Mouse (Mus musculus) CH12.LX (cell line): ENCODE data around the gene Kdm2b. TPM values are rescaled to one million over a fixed set of nuclear protein-coding genes. Genes with fewer than 3 reads are reported as not detected.

Source experiments
- DNase-seq: peaks from one replicate; pipeline ENCODE4 v3.0.0-alpha.2; 2013; ENCODE audit errors: extremely low read depth
- H3K27ac ChIP-seq: 2 replicates; pipeline ENCODE4 v1.5.1; 2012; ENCODE audit warnings: low read depth, mild to moderate bottlenecking, control low read depth, moderate library complexity; ENCODE audit not compliant: insufficient read depth
- H3K27me3 ChIP-seq: replicated peaks from 2 replicates; pipeline ENCODE3; 2012; ENCODE audit warnings: inconsistent platforms
- H3K36me3 ChIP-seq, 2 experiments: replicated peaks in 1 of 2; 2 replicates each; pipeline versions ENCODE3 to v1.6.1; 2012; ENCODE audit warnings: inconsistent platforms in 1 of 2, low read length in 1 of 2, mild to moderate bottlenecking in 1 of 2, mixed read lengths in 1 of 2, moderate library complexity in 1 of 2; ENCODE audit not compliant: control insufficient read depth in 1 of 2, insufficient read depth in 1 of 2
- H3K4me1 ChIP-seq, 2 experiments: 2 replicates each; pipeline ENCODE4 v1.6.1; 2012; ENCODE audit warnings: inconsistent platforms in 1 of 2, moderate library complexity in 1 of 2; ENCODE audit not compliant: insufficient read depth in 2 of 2, control insufficient read depth in 1 of 2
- H3K4me2 ChIP-seq: 2 replicates; pipeline ENCODE4 v1.6.1; 2012; ENCODE audit warnings: low read depth, mild to moderate bottlenecking, control low read depth; ENCODE audit not compliant: poor library complexity, insufficient read depth, severe bottlenecking
- H3K4me3 ChIP-seq, 3 experiments: fragments of 150-350 bp in 1 of 3; sonication (generic) in 1 of 3; replicated peaks in 1 of 3; 2 replicates each; pipeline versions ENCODE3 to v1.5.1; 2011 to 2012; ENCODE audit warnings: low read depth in 2 of 3, low read length in 2 of 3, mild to moderate bottlenecking in 2 of 3, moderate library complexity in 2 of 3, control low read depth in 1 of 3, improper control_type of control experiment in 1 of 3, inconsistent platforms in 1 of 3, mixed read lengths in 1 of 3; ENCODE audit not compliant: poor library complexity in 1 of 3
- H3K79me2 ChIP-seq: replicated peaks from 2 replicates; pipeline ENCODE4 v1.6.1; 2012; ENCODE audit warnings: mild to moderate bottlenecking, moderate library complexity; ENCODE audit not compliant: control insufficient read depth, poor library complexity, insufficient read depth, severe bottlenecking; ENCODE audit errors: extremely low read depth
- H3K9ac ChIP-seq: 2 replicates; pipeline ENCODE4 v1.6.1; 2012; ENCODE audit warnings: low read depth, mild to moderate bottlenecking, control low read depth, moderate library complexity; ENCODE audit not compliant: insufficient read depth
- H3K9me3 ChIP-seq: replicated peaks from 2 replicates; pipeline ENCODE3; 2012; ENCODE audit warnings: low read length, inconsistent platforms, mixed read lengths
- ELF1 ChIP-seq: IDR thresholded peaks from 2 replicates; pipeline ENCODE4 v1.6.1; 2014; ENCODE audit warnings: low read depth, mild to moderate bottlenecking, inconsistent platforms, low read length, improper control_type of control experiment
- EP300 ChIP-seq: IDR thresholded peaks from 2 replicates; pipeline ENCODE4 v1.6.1; 2011; ENCODE audit warnings: low read length, improper control_type of control experiment
- IRF4 ChIP-seq: IDR thresholded peaks from 2 replicates; pipeline ENCODE4 v1.6.1; 2014; ENCODE audit warnings: low read depth, mild to moderate bottlenecking, inconsistent platforms, low read length, improper control_type of control experiment
- JUND ChIP-seq: conservative IDR thresholded peaks from 2 replicates; pipeline ENCODE4 v1.6.1; 2011; ENCODE audit warnings: low read depth, low read length, improper control_type of control experiment
- KAT2A ChIP-seq: IDR thresholded peaks from 2 replicates; pipeline ENCODE4 v1.6.1; 2012; ENCODE audit warnings: low read length, improper control_type of control experiment, inconsistent platforms; ENCODE audit not compliant: insufficient replicate concordance
- MAFK ChIP-seq: IDR thresholded peaks from 2 replicates; pipeline ENCODE4 v1.6.1; 2011; ENCODE audit warnings: low read length, improper control_type of control experiment; ENCODE audit not compliant: insufficient replicate concordance
- MAX ChIP-seq: IDR thresholded peaks from 2 replicates; pipeline ENCODE4 v1.6.1; 2011; ENCODE audit warnings: low read length, improper control_type of control experiment
- MEF2A ChIP-seq: IDR thresholded peaks from 2 replicates; pipeline ENCODE4 v1.6.1; 2014; ENCODE audit warnings: low read depth, mild to moderate bottlenecking, inconsistent platforms, low read length, improper control_type of control experiment, borderline replicate concordance
- MXI1 ChIP-seq: IDR thresholded peaks from 2 replicates; pipeline ENCODE4 v1.6.1; 2011; ENCODE audit warnings: mild to moderate bottlenecking, low read depth, low read length, improper control_type of control experiment
- PAX5 ChIP-seq: IDR thresholded peaks from 2 replicates; pipeline ENCODE4 v1.6.1; 2012; ENCODE audit warnings: low read length, inconsistent platforms, mixed read lengths
- POLR2A ChIP-seq: IDR thresholded peaks from 2 replicates; pipeline ENCODE4 v1.6.1; 2011; ENCODE audit warnings: low read depth, mild to moderate bottlenecking, improper control_type of control experiment, low read length
- SMC3 ChIP-seq: IDR thresholded peaks from 2 replicates; pipeline ENCODE4 v1.6.1; 2011; ENCODE audit warnings: low read depth, low read length, improper control_type of control experiment
- TBP ChIP-seq: conservative IDR thresholded peaks from 2 replicates; pipeline ENCODE4 v1.6.1; 2011; ENCODE audit warnings: low read depth, low read length, improper control_type of control experiment
- TCF12 ChIP-seq: IDR thresholded peaks from 2 replicates; pipeline ENCODE4 v1.6.1; 2014; ENCODE audit warnings: low read depth, mild to moderate bottlenecking, inconsistent platforms, low read length, improper control_type of control experiment
- UBTF ChIP-seq: IDR thresholded peaks from 2 replicates; pipeline ENCODE4 v1.6.1; 2012; ENCODE audit warnings: low read depth, mild to moderate bottlenecking, inconsistent platforms, low read length, improper control_type of control experiment, moderate library complexity
- USF1 ChIP-seq: IDR thresholded peaks from 2 replicates; pipeline ENCODE4 v1.6.1; 2014; ENCODE audit warnings: low read depth, mild to moderate bottlenecking, inconsistent platforms, low read length, improper control_type of control experiment
- USF2 ChIP-seq: conservative IDR thresholded peaks from 2 replicates; pipeline ENCODE4 v1.6.1; 2011; ENCODE audit warnings: low read depth, low read length, improper control_type of control experiment
- dilution Hi-C: fragments of 300-500 bp; cut with MboI; formaldehyde crosslinking; loops from 2 replicates; pipeline ENCODE4 v1.14.3; 2020; ENCODE audit warnings: low sequenced_read_pairs; ENCODE audit not compliant: extremely low pct_unique_long_range_greater_than_20kb, extremely low pct_ligation_motif_present
- in situ Hi-C: fragments of 300-500 bp; cut with MboI; formaldehyde crosslinking; loops from 3 replicates; pipeline ENCODE4 v1.14.3; 2019; ENCODE audit warnings: low sequenced_read_pairs, low pct_ligation_motif_present, low pct_unique_long_range_greater_than_20kb, mixed read lengths
- polyA plus RNA-seq: library from polyadenylated mRNA; unstranded; fragments of >175 nt; gene quantifications from 2 replicates; pipeline ENCODE4 v1.2.1, GENCODE M21; 2012; ENCODE audit warnings: low read depth; ENCODE audit not compliant: insufficient read length
- total RNA-seq, 2 experiments: library from RNA; depleted of rRNA; stranded (reverse); fragments of 300-350 nt in 1 of 2; fragments of >200 nt in 1 of 2; gene quantifications; 2 replicates each; pipeline ENCODE4 v1.2.3; 2012 to 2014

Gene Kdm2b
- total and polyA plus RNA-seq, 3 experiments: 69.3 to 138 (median 80.1) TPM

DNA sequence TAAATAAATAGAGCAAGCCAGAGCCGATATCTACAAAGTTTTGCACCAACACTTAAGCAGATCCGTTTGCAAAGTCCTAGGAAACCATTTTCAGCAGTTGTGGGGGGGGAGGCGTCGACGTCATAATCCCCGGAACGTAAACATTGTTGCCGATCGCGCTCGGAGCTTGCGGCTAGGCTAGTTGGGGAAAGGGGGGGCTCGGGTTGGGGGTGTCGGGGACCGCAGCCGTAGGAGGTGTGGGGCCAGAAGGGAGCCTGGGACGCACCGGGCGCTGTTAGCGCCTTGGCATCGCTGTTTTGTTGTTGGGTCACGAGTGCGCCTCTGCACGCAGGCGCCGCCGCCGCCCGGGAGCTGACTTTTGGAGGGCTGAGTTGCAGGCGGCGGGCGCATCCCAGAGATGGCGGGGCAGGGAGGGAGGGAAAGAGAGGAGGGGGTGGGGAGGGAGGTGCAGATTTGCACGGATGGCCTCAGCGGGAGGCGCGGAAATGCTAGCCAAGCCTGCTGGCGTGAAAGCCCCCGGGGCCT, 560 bp downstream of the Kdm2b start (continued):
- TF ChIP-seq SMC3 (no peak), MEF2A (no peak), JUND (no peak), USF1 (peak; percentile 52), MAFK (no peak), KAT2A (no peak), TBP (no peak), POLR2A (0 out of 2 replicates have a peak, but pooled peaks have one; percentile 9), PAX5 (no peak), IRF4 (0 out of 2 replicates have a peak, but pooled peaks have one; percentile 39), TCF12 (no peak), MXI1 (peak; percentile 79), ELF1 (0 out of 2 replicates have a peak, but pooled peaks have one; percentile 14)

DNA sequence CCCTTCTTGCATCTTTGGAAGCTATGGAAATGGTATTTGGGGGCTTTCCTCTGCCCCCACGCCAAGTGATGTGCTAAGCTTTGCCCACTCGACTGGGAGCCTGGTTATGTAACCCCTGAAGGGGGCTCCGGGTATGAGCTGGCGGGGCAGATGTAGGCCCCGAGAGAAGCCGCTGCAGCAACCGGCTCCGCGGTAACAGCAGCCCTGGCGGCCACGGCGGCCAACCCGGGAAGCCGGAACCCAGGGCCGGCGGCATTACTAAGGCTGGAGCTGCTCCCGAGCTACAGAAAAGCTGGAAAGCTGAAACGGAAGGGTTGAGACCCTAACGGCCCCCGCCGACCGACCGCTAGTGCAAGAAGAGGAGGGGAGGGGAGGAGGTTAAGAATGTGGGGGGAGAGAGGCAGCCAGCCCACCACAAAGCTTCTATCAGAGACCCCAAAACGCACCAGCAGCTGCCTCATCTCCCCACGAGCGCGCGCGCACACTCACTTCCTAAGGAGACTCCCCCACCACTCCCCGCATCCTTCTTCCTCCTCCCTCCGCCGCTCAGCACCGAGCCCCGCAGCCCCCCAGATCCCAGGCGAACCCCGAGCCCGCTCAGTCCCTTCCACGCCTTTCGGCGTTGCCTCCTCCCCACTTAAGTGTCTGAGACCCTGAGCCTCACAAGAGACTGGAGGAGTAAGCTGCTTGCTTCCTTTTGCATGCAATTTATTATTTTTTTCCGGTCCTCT, 1.4 kb downstream of the Kdm2b start:
- no peak for DNase-seq
- peaks cover 0 to 6% of the 10 kb centered on the region in 2 experiments for H3K36me3 ChIP-seq
- TF ChIP-seq MAX (no peak), EP300 (no peak), KAT2A (no peak), USF2 (no peak), UBTF (peak; percentile 97)
- peaks cover 14 to 61% of the 10 kb centered on the region in 2 experiments for H3K4me1 ChIP-seq
- H3K9ac ChIP-seq: peak overlapping the region; percentile 64
- H3K27ac ChIP-seq: peak overlapping the region; percentile 76; the same call in 1 of the 2 replicates
- dilution Hi-C loops: no loop called here
- H3K27me3 ChIP-seq: no peaks in the 10 kb centered on the region
- no peaks in the 10 kb centered on the region for H3K9me3 ChIP-seq
- H3K4me3 ChIP-seq: peak overlapping the region; percentile 59 to 76 (median 63)
- H3K79me2 ChIP-seq: peaks cover 16% of the 10 kb centered on the region
- in situ Hi-C loops: no loop called here
- peak overlapping the region; percentile 67 for H3K4me2 ChIP-seq
